Mouse (Mus musculus) myocyte (in vitro differentiated cells): Measurements from ENCODE around the gene D7Ertd443e. TPM values are rescaled to one million over a fixed set of nuclear protein-coding genes. Genes with fewer than 3 reads are reported as not detected.
A peak's percentile ranks its signal among the peaks of the same experiment; 100 is the strongest.

Experiments
- H3K27me3 ChIP-seq: one replicate; pipeline ENCODE4 v1.6.1; 2011; ENCODE audit not compliant: control insufficient read depth, insufficient read depth, insufficient read length
- H3K36me3 ChIP-seq: one replicate; pipeline ENCODE4 v1.6.1; 2011; ENCODE audit not compliant: control insufficient read depth, insufficient read depth
- H3K4me2 ChIP-seq: one replicate; pipeline ENCODE4 v1.6.1; 2011; ENCODE audit warnings: low read depth, control low read depth
- H3K4me3 ChIP-seq: one replicate; pipeline ENCODE4 v1.5.1; 2011; ENCODE audit warnings: mild to moderate bottlenecking, control low read depth, moderate library complexity
- H3K79me2 ChIP-seq: one replicate; pipeline ENCODE4 v1.6.1; 2011; ENCODE audit not compliant: control insufficient read depth, insufficient read depth
- H3ac ChIP-seq: one replicate; pipeline ENCODE4 v1.6.1; 2011; ENCODE audit not compliant: control insufficient read depth, insufficient read length
- CEBPB ChIP-seq: IDR thresholded peaks from 2 replicates; pipeline ENCODE4 v1.6.1; 2011; ENCODE audit warnings: mild to moderate bottlenecking, moderate library complexity; ENCODE audit not compliant: poor library complexity, insufficient read depth, severe bottlenecking
- E2F4 ChIP-seq: IDR thresholded peaks from one replicate; pipeline ENCODE4 v1.6.1; 2011; ENCODE audit warnings: mild to moderate bottlenecking, control low read depth, moderate library complexity; ENCODE audit not compliant: insufficient read depth
- MAX ChIP-seq: IDR thresholded peaks from one replicate; pipeline ENCODE4 v1.6.1; 2011; ENCODE audit warnings: low read depth, mild to moderate bottlenecking, control low read depth
- MYOD1 ChIP-seq, 3 experiments: IDR thresholded peaks; one replicate each; pipeline ENCODE4 v1.6.1; 2011; ENCODE audit warnings: control low read depth in 2 of 3, low read depth in 2 of 3, mild to moderate bottlenecking in 2 of 3, moderate library complexity in 1 of 3; ENCODE audit not compliant: insufficient read length in 2 of 3, control insufficient read depth in 1 of 3
- MYOG ChIP-seq, 3 experiments: IDR thresholded peaks; one replicate each; pipeline ENCODE4 v1.6.1; 2011; ENCODE audit warnings: control low read depth in 2 of 3, low read depth in 2 of 3, mild to moderate bottlenecking in 2 of 3; ENCODE audit not compliant: insufficient read length in 2 of 3, control insufficient read depth in 1 of 3, insufficient read depth in 1 of 3
- POLR2A ChIP-seq: IDR thresholded peaks from one replicate; pipeline ENCODE4 v1.6.1; 2011; ENCODE audit warnings: low read depth, mild to moderate bottlenecking, control low read depth, moderate library complexity; ENCODE audit not compliant: insufficient read length
- POLR2AphosphoS2 ChIP-seq: IDR thresholded peaks from one replicate; pipeline ENCODE4 v1.6.1; 2011; ENCODE audit warnings: low read depth, control low read depth; ENCODE audit not compliant: insufficient read length
- REST ChIP-seq: IDR thresholded peaks from one replicate; pipeline ENCODE4 v1.6.1; 2011; ENCODE audit warnings: mild to moderate bottlenecking, control low read depth, moderate library complexity; ENCODE audit not compliant: insufficient read depth, insufficient read length
- SRF ChIP-seq: IDR thresholded peaks from one replicate; pipeline ENCODE4 v1.6.1; 2011; ENCODE audit warnings: low read depth; ENCODE audit not compliant: control insufficient read depth, insufficient read length
- TCF12 ChIP-seq: IDR thresholded peaks from one replicate; pipeline ENCODE4 v1.6.1; 2011; ENCODE audit warnings: mild to moderate bottlenecking, control low read depth; ENCODE audit not compliant: poor library complexity, insufficient read depth, severe bottlenecking
- TCF3 ChIP-seq: IDR thresholded peaks from one replicate; pipeline ENCODE4 v1.6.1; 2011; ENCODE audit warnings: low read depth, control low read depth; ENCODE audit not compliant: insufficient read length
- USF1 ChIP-seq: IDR thresholded peaks from one replicate; pipeline ENCODE4 v1.6.1; 2011; ENCODE audit warnings: low read depth, mild to moderate bottlenecking, control low read depth, moderate library complexity
- polyA plus RNA-seq: library from polyadenylated mRNA; unstranded; fragments of >200 nt; fragmentation: generic; extraction: Trizol; gene quantifications from one replicate; pipeline ENCODE4 v1.2.1, GENCODE M21; 2012; ENCODE audit warnings: missing spikeins

The D7Ertd443e gene
- polyA plus RNA-seq, 1 experiment: 0.06 TPM

DNA sequence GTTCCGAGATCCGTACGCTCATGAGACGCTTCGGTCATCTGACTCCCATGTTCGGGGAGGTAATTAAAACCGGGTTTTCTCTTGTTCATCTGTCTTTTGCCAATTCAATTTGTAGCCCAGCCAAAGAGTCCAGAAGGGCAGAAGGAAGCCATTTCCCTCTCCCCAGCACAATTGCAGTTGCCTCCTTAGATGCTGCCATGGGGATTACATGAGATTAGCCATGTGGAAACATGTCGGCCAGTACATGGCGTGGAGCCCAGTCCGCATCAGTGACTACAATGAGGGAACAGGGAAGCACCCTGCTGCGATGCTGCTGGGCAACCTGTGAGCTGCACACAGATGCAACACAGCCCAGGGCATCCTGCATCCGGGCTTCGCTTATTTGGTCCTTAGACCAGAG lies 23.2 kb upstream of the D7Ertd443e start:
- H3ac ChIP-seq: no peak overlapping the region
- peak overlapping the region; percentile 15 for H3K4me2 ChIP-seq
- TF ChIP-seq TCF3: no peak
- TF ChIP-seq POLR2A: no peak
- TF ChIP-seq MAX: no peak
- no peaks in the 10 kb centered on the region for H3K79me2 ChIP-seq
- no peaks in the 10 kb centered on the region for H3K36me3 ChIP-seq
- peaks cover 7% of the 10 kb centered on the region for H3K27me3 ChIP-seq
- H3K4me3 ChIP-seq: no peak overlapping the region

DNA sequence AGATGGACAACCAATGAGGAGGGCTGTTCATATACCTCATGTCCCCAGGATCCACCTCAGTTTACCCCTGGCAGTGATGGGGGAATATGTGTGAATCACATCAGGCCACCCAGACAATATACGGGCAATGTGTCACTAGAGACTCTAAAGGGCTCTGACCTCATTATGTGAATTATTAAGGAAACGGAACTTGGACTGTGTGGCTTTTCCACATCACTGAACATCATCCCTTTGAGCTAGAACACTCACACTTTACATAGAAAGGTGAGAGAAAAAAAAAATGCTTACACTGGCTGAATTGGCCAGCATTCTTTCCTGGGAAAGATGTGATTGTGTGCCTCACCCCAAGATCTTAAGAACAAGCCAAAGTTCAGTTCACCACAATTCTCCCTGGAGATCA lies 15.3 kb upstream of the D7Ertd443e start:
- Histone ChIP-seq H3K4me3 (no peak overlapping the region), H3K79me2 (no peaks in the 10 kb centered on the region), H3K27me3 (no peaks in the 10 kb centered on the region), H3K4me2 (no peak overlapping the region), H3ac (no peak overlapping the region), H3K36me3 (no peaks in the 10 kb centered on the region)
- TF ChIP-seq TCF3 (no peak), REST (no peak), TCF12 (no peak), CEBPB (no peak), SRF (no peak), MYOD1 (IDR thresholded peaks at IDR 0.05; ENCODE audit: control insufficient read depth in 1 of 3, insufficient read length in 2 of 3, low read depth in 2 of 3) (no peak), MAX (no peak), POLR2AphosphoS2 (no peak), USF1 (no peak), POLR2A (no peak), MYOG (IDR thresholded peaks at IDR 0.05; ENCODE audit: control insufficient read depth in 1 of 3, insufficient read depth in 1 of 3, insufficient read length in 2 of 3, low read depth in 2 of 3) (no peak), E2F4 (no peak)

DNA sequence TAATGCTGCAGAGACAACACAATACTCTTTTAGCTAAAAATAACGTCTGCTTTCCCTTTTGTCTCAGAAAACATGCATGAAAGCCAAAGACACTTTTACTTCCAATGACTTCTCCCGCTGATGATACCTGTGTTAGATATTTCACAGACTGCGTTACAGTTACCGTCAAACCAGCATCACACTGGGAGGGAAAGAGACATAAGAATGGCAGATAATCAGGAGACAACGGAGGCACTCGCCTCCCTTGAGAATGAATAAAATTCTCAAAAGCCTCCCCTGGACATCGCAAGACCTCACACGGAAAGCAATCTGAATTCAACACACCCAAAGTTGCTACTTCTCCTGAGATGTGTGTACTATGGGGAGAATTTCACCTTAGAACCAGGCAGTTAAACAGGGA lies 11.3 kb upstream of the D7Ertd443e start:
- H3K4me3 ChIP-seq: no peak overlapping the region
- H3K4me2 ChIP-seq: no peak overlapping the region
- no peaks in the 10 kb centered on the region for H3K79me2 ChIP-seq
- TF ChIP-seq E2F4 (no peak), SRF (no peak), TCF3 (no peak), USF1 (no peak), POLR2AphosphoS2 (no peak), MYOG (IDR thresholded peaks at IDR 0.05; ENCODE audit: control insufficient read depth in 1 of 3, insufficient read depth in 1 of 3, insufficient read length in 2 of 3, low read depth in 2 of 3) (no peak), CEBPB (no peak), MAX (no peak)
- no peaks in the 10 kb centered on the region for H3K36me3 ChIP-seq
- H3K27me3 ChIP-seq: no peaks in the 10 kb centered on the region
- no peak overlapping the region for H3ac ChIP-seq

DNA sequence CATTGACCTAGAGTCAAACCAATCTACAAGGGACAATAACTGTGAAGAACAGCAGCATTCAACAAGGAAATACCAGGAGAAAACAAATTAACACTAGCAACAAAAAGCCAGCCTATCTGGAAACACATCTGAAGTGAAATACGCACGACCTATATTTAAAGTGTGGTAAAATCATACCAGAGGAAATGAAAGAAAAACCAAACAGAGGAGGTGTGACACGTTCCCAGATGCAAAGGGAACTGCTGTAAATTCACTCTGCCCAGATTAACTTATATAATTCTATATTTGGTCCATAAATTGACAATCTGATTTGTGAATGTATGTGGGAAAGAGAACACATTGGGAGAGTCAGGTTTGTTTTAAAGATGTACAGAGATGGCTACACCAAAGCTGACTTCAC lies 2.7 kb downstream of the D7Ertd443e start:
- TF ChIP-seq MYOG (IDR thresholded peaks at IDR 0.05; ENCODE audit: control insufficient read depth in 1 of 3, insufficient read depth in 1 of 3, insufficient read length in 2 of 3, low read depth in 2 of 3) (no peak), MYOD1 (IDR thresholded peaks at IDR 0.05; ENCODE audit: control insufficient read depth in 1 of 3, insufficient read length in 2 of 3, low read depth in 2 of 3) (no peak), POLR2A (no peak), TCF12 (no peak)
- H3K36me3 ChIP-seq: no peaks in the 10 kb centered on the region
- H3K4me3 ChIP-seq: no peak overlapping the region
- H3ac ChIP-seq: no peak overlapping the region
- no peaks in the 10 kb centered on the region for H3K27me3 ChIP-seq
- H3K79me2 ChIP-seq: no peaks in the 10 kb centered on the region
- H3K4me2 ChIP-seq: no peak overlapping the region

DNA sequence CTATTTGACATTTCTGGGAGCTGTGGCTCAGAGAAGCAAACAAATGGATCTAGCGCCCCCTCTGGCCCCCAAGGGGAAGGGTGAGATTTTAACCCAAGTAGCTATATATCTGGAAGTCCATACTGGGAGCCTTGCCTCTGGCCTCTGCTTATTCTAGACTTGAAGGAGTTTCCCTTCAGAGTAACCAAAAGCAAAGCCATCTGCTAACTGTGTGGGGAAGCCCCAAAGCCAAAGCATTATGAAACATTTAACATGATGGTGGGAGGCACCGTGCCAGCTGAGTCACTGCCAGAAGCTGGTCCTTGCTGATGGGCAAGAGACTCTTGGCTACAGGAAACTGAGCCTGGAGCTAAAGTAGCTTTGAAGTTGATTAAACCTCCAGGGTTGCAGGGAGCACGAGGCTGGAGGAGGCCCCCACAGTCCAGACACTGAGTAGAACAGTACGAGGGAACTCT lies 4.0 kb downstream of the D7Ertd443e start:
- TF ChIP-seq REST (no peak), MYOD1 (IDR thresholded peaks at IDR 0.05; ENCODE audit: control insufficient read depth in 1 of 3, insufficient read length in 2 of 3, low read depth in 2 of 3) (no peak), TCF3 (no peak), SRF (no peak), POLR2AphosphoS2 (no peak), MYOG (IDR thresholded peaks at IDR 0.05; ENCODE audit: control insufficient read depth in 1 of 3, insufficient read depth in 1 of 3, insufficient read length in 2 of 3, low read depth in 2 of 3) (no peak), E2F4 (no peak), MAX (no peak), TCF12 (no peak), USF1 (no peak), POLR2A (no peak), CEBPB (no peak)
- H3K4me2 ChIP-seq: no peak overlapping the region
- H3K27me3 ChIP-seq: no peaks in the 10 kb centered on the region
- H3K36me3 ChIP-seq: no peaks in the 10 kb centered on the region
- H3K79me2 ChIP-seq: no peaks in the 10 kb centered on the region
- no peak overlapping the region for H3ac ChIP-seq
- no peak overlapping the region for H3K4me3 ChIP-seq

DNA sequence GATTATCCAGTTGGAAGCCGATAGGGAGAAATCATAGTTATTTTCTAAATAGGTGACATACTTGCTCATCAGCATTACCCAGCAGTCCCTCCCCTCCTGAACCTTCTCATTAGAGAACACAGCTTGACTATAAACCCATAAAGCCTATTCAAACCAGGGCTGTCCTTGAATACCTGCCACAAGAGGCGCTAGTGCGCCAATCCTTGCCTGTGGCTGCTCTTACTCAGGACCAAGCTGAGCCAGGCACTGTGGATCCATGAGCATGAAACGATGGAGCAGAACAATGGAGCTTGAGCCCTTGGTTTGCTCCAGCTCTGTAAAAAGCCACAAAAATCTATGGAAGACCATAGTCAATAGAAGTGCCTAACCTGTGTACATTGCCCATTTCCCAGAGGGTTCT lies 7.2 kb downstream of the D7Ertd443e start:
- H3ac ChIP-seq: no peak overlapping the region
- no peak overlapping the region for H3K4me3 ChIP-seq
- TF ChIP-seq REST (no peak), POLR2A (no peak), USF1 (no peak), SRF (no peak), CEBPB (no peak), MAX (no peak)
- H3K79me2 ChIP-seq: no peaks in the 10 kb centered on the region
- H3K36me3 ChIP-seq: no peaks in the 10 kb centered on the region
- no peak overlapping the region for H3K4me2 ChIP-seq
- H3K27me3 ChIP-seq: no peaks in the 10 kb centered on the region
